Mouse (Mus musculus): Measurements from ENCODE around the gene Pan3.

DNA sequence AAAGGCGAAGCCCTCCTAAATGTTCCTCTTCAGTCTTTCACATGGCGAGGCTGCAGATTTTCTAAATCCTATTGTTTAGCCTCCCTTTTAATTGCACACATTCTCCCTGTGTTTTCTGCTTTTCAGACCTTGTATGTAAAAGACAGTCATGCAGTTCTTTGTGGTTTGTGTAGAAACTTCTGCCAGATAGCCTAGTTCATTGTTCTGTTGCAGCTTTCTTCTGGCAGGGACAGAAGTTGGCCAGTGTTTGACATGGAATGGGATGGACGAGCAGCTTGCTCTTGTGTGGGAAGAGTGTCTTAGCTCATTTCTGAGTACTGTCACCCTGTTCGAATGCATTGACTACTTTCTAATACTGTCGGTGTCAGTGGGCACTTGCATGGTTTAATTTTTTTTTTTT is 6.5 kb downstream of the Pan3 start:
- TF ChIP-seq TCF12 (IDR thresholded peaks at IDR 0.05; ENCODE audit: low read depth, low read length) (no peak), CTCF (IDR thresholded peaks at IDR 0.05 in 2 of 3, conservative IDR thresholded peaks at IDR 0.05 in 1 of 3; ENCODE audit: control insufficient read depth in 1 of 3, insufficient read depth in 1 of 3, low read depth in 2 of 3, low read length in 3 of 3, poor library complexity in 1 of 3, severe bottlenecking in 1 of 3) (no peak), TBP (IDR thresholded peaks at IDR 0.05; ENCODE audit: low read depth, low read length) (no peak), POLR2A (IDR thresholded peaks at IDR 0.05; ENCODE audit: control insufficient read depth in 1 of 2, insufficient read depth in 1 of 2, low read depth in 1 of 2, low read length in 2 of 2, poor library complexity in 1 of 2) (no peak), EP300 (IDR thresholded peaks at IDR 0.05; ENCODE audit: low read depth in 1 of 2, low read length in 2 of 2) (no peak), USF1 (IDR thresholded peaks at IDR 0.05; ENCODE audit: low read depth, low read length) (no peak), MYC (IDR thresholded peaks at IDR 0.05; ENCODE audit: low read depth, low read length) (no peak), POLR2AphosphoS2 (IDR thresholded peaks at IDR 0.05; ENCODE audit: low read length) (no peak), ZC3H11A (IDR thresholded peaks at IDR 0.05; ENCODE audit: low read depth, low read length) (no peak), NELFE (IDR thresholded peaks at IDR 0.05; ENCODE audit: low read depth, low read length) (no peak), MAX (IDR thresholded peaks at IDR 0.05; ENCODE audit: low read length) (no peak)
